Mouse (Mus musculus): ENCODE results near the gene Gm5134.

Gene Gm5134

DNA sequence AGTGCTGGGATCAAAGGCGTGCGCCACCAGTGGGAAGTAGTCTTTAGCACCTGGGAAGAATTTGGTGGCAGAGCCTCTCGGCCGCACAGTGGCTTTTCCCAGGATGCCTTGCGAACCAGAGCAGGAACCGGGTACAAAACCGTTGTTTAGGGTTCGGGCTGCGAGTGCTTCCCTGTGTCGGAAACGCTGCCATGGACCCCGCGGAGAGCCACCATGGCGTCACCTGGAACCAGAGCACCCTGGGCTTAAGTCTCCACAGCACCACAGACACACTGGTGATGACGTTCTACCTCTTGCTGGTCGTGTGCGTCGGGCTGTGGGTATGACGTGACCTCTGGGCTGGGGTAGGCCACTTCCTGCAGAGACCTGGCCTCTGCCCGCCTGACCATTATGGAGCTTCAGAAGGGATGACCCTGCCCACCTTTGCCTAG is at the start of gene Gm5134:
Gene Gm5134, plus strand, starts transcription at position 134 of the 431 bp plus-strand sequence.
- DNase-seq = peak; percentile 44

DNA sequence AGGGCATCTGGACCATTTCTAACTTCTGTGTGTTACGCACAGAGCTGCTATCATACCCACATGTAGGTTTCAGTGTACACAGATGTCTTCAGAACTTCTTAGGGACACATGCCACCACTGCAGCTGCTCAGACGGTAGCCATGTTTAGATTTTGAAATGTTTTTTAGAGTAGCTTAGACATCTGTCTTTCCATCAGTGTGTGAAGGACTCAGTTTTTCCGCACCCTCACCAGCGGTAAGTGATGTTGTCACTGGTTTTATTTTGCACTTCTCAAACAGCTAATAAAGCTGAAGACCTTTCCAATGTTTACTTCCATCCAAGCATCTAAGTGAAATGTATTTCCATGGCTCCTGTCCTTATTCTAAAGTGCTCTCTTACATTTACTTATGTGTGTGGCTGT is 47.4 kb upstream of the Gm5134 start:
- DNase-seq = no peak

DNA sequence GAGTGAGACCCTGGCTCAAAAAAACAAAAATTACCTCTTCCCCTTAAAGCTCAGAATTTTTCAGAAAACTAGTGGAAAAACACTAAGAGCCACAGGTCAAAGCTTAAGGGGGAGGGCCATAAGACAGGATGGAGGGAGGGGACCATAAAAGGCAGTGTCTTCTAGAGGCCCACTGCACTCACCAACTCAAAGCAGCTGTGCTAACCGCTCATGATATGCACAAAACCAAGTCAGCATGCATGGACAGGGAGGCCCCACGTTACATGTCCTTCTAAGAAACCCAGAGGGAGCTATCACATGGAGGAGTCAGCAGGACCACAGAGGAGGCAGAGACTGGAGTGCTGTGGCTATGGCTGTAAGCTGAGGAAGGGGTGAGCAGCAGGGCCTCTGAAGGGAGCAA is 43.6 kb upstream of the Gm5134 start:
- DNase-seq = no peak

DNA sequence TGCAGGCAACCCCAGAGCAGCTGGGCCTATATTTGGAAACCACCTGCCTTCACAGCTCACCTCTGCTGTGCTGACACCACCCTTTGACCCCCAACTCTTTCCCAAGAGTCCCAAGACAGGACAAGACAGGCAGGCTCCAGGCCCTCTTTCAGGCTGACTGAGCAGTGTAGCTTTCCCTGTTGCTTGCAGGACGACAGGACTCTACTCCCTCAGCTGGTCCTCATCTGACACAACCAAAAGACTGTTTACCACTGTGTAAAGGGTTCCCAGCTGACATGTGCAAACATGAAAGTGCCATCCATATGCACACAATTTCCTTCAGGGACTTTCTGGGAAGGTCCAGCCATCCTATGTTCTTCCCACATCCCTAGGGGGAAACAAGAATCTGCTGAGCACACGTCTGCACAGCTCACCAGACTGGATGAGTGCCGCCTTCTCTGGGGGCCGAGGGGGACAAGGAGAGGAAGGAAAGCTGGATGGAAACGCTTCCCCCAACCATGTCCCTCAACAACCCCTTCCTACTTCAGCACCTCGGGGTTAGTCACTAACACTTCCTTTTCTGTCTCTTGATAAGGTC is 41.2 kb upstream of the Gm5134 start:
- no peak for DNase-seq

DNA sequence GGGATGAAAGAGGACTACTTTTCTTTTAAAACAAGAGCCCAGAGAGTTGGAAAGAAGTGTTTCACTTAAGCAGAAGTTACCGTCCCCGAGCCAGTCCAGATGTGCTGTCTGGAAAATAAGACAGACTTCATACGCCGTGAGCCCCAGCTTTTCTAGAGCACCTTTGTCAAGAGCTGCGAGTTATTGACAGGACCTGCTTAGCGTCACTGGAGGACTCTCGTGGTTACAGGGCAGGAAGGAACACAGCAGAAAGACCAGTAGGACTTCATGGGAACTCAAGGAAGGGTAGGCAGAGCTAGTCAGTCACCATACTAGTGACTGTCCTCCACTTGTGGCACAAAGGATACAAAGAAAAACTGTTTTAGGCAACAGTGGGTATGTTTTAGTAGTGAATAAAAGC is 38.8 kb upstream of the Gm5134 start:
- no peak for DNase-seq

DNA sequence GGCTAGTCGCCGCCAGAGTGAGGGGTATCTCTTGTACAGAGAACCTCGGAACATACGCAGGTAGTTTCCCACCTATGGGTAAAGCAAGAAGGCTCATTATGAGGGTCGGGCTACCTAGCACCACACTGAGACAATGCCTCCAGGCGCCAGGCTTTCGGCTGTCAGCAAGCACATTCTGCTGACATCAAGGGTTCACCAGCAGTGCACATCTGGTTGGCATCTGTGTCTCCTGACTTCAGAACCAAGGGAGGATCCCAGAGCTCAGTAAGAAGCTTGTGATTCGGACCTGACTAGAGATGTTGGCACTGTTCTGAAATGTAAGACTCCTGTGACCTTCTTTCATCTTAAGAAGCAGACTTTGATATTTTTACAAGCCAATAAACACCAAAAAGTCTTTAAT is 37.5 kb upstream of the Gm5134 start:
- no peak for DNase-seq

DNA sequence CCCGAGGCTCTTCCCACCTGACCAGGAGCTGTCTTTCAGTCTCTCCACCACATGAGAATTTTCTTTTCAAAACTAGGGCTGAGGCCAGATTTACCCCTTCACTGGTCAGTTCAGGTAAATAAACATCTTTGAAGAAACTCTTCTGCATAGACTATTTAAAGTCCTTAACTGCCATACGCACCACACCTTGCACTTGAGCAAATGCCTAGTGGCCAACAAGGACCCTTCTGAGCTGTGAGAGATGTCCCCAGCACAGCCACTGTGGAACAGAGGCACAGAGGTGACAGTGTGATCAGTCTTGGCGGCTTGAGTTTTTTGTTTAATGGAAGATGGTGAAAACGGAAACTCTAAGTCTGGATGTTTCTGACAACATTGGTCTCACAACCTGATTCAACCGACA is 35.3 kb upstream of the Gm5134 start:
- no peak for DNase-seq

DNA sequence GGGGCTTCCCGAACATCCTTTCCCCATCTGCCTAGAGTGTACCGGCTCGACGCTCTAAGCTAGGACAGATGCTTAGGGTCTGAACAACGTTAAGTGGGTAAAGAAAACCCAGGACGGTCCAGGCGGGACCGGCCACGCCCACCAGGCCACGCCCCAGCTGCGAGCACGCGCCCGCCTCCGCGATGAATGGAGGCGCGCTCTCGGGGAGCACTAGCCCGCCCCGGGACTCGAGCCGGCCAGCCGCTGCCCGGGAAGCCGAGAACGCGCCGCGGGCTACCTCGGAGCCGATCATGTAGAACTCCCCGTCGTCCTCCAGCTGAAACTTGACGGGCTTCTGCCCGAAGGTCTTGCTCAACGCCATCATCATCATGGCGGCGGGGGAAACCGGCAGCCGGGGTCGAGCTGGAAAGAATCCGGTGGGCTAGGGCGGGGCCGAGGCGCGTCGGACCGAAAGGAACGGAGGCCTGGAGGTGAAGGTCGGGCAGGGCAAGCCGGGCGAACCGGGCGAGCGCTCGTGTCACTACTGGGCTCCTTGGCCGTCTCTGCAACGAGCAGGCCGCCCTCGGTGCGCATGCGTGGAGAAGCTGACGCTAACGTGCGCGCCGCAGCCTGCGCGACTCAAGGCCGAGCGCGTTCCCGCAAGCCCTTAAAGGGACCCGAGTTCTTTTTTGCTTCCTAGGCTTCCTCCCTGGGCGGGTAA is 33.1 kb upstream of the Gm5134 start, which contains the start of gene Smarcb1:
Gene Smarcb1, minus strand, starts transcription at position 592 of the 700 bp plus-strand sequence.
- peak; percentile 93 for DNase-seq

DNA sequence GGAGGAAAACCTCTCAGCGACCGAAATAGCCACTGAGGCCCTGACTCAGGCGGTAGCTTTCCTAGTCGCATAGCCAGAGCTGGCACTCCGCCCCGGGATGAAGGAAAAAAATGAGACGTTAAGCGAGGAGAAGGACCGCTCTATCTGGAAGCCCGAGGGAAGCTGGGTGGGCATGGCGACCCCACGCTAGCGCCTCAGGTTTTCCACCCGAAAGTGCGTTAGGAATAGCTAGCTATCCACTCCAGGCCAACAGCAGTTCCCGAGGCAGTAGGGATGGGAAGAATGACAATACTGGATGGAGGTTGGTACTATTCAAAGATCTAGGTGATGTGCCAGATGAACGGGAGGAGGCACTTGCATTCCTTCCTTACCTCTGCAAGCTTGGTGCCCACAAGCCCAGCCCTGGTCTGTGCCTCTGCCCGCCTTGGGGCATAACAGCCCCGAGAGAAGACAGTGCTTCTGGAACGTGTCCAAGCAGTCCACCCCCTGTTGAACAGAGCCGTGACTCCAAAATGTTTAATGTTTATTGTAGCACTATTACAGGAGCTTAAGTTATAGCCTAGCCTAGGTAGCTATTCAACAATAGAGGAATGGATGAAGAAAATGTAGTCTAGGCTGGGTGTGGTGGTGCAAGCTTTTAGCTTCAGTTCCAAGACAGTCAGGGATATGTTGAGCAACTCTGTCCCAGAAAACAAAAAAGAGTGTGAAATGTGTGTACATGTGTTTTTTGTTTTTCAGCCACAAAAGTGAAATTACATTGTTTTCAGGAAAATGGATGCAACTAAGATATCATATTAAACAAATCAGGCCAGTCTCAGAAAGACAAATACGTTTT is 32.4 kb upstream of the Gm5134 start:
- no peak for DNase-seq

DNA sequence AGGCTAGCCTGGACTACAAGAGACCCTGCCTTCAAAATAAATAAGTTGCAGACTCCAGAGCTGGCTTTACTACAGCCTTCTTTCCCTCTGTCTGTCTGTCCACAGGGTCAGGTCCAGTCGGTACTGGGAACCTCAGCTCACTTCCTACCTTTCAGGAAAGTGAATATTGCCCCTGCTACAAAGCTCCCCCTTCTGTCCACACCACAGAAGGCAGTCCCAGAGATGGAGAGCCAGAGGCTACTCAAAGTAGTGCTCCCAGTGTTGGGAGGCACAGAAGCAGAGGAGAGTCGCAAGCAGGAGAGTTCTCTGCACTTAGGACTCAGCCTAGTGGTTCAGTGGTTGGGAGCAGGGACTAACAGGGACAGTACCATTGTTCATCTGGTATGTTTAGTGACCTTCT is 30.0 kb upstream of the Gm5134 start:
- no peak for DNase-seq

DNA sequence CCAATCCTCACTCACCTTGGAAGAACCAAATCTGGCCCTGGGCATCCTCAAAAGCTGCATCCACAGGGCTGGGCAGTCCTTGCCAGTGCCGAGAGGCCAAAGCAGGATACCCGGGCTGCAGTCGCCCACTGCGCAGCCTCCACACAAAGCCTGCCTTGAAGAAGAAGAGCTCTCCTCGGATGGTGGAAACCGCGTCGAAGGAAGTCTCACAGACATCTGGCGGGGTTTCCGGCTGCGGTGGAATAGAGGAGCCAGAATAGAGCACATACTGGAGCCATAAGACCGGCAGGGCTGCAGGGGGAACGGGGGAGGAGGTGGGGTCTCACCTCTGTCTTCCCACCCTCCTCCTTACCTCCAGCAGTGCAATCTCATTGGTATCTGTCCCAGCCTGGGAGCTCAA is 27.9 kb upstream of the Gm5134 start:
- peak; percentile 29 for DNase-seq

DNA sequence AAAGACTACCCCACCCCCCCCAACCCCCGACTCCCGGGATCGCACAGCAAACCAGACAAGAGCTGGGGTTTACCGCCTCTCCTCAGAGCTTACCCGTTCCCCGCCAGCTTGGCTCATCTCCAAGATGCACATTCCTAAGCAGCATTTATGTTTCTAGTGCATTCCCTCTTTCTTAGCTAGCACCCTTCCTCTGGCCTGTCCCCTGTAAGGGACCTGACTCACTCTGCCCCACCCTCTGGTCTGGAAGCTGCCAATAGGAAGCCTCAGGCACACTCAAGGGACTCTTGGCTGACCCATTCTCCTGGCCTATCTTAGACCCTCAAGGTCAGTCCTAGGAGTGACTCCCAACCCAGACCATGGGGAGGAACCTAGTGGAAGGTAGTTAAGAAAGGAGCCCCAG is 24.0 kb upstream of the Gm5134 start:
- no peak for DNase-seq

DNA sequence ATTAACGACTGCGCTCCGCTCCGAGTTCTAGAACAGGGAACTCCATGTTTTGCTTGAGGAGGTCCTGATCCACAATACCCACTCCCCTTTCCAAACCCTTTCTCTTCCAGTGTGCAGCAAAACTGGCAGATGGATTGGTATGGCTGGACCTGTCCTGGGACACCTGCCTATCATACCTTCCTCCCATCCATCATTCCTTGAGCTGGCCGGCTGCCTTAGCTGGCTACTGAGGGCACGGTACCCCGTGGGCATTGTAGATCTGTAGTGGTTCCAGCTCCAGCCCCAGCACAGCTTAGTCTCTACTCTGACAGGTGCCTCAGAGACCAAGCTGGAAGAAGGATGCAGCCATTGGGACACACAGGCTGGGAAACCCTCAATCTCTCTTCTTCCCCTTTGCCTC is 23.0 kb upstream of the Gm5134 start:
- DNase-seq = no peak

DNA sequence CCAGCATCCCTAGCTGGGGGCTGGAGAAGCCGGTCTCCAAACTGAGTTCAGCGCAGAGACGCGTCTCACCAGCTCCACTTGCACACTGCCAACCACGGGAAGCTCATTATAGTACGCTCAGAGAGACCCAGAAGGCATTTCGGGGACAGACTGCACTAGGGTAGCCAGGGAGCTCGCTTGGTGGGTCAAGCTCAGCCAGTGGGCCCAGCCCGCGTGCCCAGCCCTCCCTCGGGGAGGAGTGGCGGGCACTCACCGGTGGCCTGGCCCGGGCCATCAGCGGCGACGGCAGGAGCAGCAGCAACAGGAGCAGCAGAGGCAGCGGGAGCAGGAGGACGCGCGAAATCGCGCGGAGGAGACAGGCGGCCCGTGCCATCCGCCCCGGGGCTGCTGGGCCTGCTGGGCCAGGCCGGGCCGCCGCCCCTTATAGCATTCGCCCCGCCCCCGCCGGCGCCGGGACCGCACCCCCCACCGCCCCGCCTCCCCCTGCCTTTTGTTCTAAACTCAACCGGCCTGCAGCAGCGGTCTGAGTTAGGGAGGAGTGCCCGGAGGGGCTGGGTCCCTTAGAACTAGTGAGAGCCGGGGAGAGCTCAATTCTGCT is 22.1 kb upstream of the Gm5134 start:
- DNase-seq = peak; percentile 42

DNA sequence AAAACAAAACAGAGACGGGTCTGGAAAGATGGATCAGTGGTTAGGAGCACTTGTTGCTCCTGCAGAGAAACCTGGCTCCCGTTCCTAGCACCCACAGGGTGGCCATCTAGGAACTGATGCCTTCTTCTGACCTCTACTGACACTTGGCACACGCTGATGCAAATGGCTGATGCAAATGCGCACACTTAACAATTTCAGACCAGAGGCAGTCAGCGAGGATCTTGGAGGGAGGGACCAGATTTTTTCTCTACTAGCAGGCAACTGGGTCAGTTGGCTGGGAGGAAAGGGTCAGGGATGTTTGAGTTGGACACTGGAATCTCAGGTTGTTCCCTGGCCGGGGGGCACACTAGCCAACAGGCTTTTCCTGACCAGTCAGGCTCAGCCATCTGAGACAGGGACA is 21.4 kb upstream of the Gm5134 start, which contains the start of gene Chchd10:
Gene Chchd10, plus strand, starts transcription at position 240 of the 400 bp plus-strand sequence.
- no peak for DNase-seq

DNA sequence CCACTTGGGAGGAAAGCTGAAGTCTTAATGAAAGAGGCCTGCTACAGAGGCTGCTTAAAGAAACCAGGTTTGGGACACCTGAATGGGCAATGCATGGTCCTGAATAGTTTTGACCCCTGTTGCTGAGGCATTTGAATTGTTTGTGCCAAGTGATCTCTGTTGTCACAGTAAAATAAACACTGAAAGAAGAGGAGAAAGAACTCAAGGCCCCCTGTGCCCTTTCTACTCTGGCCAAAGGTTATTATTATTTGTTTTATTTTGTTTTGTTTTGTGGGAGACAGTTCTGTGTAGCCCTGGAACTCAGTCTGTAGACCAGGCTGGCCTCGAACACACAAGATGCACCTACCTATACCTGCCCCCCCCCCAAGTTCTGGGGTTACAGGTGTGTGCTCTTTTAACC is 19.3 kb upstream of the Gm5134 start:
- no peak for DNase-seq

DNA sequence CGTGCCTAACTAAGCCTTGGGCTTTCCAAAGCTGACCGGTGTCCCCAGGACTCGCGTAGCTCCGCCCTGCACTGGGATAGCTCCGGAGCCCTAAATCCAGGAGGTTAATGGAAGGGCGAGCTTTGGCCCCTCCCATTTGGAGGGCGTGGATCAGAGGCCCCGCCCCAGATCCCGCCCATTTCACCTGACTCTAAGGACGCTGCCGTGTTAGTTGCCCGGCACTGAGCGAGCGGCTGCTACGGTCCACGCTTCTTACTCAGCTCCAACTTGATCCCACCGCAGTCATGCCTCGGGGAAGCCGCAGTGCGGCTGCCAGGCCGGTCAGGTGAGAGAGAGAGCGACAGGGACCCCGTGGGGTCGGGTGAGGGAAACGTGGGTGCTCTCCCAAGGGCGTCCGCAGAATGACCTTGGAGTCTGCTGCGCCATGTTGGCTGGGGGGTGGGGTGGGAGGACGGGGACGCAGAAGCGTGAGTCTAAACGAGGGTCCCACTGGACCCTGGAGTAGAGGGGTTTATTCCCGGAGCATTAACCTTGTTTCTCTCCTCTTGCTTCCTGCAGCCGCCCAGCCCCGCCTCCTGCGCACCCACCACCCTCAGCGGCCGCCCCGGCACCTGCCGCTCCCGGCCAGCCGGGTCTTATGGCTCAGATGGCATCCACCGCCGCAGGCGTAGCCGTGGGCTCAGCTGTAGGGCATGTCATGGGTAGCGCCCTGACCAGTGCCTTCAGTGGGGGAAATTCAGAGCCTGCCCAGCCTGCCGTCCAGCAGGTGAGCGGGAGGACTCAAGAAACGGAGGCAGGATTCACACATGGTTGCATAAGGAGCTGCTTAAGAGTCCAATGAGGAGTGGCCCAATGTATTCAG is 18.4 kb upstream of the Gm5134 start, which contains the start of gene Mmp11:
Gene Mmp11, minus strand, starts transcription at position 817 of the 862 bp plus-strand sequence.
- DNase-seq = peak; percentile 58

DNA sequence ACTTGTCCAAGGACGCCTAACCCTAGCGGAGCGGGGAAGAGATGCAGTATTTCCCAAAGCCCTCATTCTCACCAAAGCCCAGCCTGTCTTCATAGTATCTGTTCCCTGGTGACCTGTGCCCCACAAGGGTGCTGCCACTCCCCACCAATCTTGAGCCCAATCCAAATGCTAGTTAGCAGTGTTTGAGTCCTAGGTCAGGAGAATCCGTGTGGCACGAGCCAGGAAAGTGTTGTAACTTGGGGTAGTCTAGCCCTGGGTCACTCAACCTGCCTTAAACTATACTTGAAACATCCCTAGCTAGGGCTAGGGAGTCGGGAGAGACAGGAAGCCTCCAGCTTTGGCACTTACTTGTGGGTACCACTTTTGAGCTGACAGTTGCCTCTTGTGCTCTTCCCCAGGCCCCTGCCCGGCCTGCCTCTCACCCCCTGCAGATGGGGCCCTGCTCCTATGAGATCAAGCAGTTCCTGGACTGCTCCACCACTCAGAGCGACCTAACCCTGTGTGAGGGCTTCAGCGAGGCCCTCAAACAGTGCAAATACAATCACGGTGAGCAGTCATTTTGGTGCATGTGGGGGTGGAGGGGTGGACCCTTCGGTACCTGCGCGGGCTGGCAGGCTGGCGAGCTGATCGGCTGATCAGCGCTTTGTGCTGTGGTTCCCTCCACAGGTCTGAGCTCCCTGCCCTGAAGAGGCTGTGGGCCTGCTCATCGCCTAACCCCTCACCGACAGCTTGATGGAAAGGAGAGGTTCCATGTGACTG is 17.2 kb upstream of the Gm5134 start:
- DNase-seq = no peak

DNA sequence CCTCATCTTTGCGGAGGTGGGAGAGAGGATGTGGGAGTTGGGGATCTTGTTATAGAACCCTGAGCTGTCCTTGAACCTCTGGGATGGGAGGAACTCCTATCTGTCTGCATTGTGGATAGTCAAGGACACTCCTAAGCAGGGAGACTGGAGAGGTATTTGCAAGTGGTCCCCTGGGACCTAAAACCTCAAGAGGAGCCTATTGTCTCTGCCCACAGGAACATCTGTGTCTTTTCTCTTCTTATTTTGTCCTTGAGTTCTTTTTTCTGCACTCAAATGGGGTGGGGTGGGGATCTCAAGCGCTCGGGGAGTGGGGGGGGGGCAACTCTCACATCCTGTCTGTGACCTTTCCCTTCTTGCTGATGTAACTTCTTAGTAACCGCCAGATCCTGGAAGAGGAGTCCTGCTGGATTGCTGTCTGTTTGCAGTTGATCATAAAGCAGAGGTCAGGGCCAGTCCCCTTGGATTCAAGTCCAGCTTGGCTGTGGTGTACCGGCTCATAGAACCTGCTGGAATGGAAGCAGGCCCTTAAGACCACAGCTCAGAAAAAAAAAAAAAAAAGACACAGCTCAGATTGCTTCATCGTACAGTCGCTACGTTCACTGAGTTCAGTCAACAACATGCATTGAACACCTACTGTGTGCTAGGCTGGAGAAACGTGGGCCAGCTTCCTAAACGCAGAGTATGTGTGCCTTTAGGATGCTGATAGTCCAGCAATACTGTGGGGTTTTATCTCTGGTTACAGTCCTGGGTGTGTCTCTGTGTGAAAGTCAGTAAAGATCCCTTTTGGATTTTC is 16.3 kb upstream of the Gm5134 start:
- no peak for DNase-seq

DNA sequence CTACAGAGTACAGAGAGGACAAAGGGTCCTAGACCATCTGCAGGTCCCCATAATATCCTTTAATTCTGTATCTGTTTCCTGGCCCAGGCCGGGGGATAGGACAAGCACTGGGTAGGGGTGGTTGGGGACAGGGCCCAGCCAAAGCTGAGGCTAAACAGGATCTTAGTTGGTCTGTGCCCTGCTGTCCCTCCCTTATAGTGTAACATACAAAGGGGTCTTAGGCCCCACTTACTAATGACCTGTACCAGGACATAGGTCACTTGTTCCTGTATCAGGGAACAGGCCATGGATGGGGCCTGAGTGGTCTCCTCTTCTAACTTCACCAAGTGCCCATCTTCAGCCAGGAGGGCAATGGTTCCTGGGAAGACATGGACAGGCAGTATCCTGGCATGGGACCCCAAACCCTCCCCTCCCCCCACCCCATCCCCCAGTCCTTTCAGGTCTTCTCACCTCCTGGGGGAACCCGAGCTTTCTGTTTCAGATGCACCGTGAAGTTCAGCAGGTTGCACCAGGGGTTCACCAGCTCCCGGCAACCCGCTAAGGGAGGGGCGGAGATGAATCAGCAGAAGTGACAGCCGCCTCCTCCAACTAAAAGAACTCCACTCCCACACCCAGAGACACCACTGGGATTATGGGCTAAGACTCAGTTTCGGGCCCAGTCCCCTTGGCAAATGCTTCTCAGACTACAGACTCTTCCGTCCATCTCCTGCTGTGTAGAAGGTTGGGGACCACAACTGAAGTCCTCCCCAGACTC is 14.7 kb upstream of the Gm5134 start:
- no peak for DNase-seq

All from thymus, postnatal 25 days (tissue).